Mouse (Mus musculus) erythroblast, embryonic 14.5 days (primary cell): ENCODE results near the gene Hipk2.

Source experiments
- GATA1 ChIP-seq: IDR thresholded peaks from 2 replicates; pipeline ENCODE4 v1.6.1; 2012; ENCODE audit warnings: low read length, inconsistent platforms, mixed read lengths
- TAL1 ChIP-seq: IDR thresholded peaks from 3 replicates; pipeline ENCODE4 v1.6.1; 2012; ENCODE audit warnings: low read length, inconsistent platforms, mixed read lengths

DNA sequence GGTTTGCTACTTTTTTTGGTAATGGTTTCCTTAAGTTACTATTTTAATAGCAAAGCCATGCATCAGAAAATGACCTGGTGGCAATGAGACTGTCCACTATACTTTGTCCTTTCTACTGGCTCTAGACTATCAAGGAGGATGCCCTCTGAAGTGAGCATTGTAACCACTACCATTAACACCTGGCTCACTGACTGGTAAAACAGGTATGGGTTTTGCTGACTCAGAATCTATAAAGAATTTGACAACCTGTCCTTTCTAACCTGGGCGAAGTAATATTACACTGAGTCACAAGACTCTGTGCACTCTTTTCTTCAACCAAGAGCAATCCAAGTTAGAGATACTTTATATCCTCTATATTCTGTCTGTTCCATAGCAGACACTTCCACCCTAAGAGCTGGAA lies 7.0 kb downstream of the Hipk2 start:
- TF ChIP-seq GATA1 (no peak), TAL1 (no peak)
